Mouse (Mus musculus) mature B cell (primary cell): ENCODE results near the gene Cldn16.
"Not testable (repeated sequence)": the region's sequence is repeated elsewhere in the genome, so short reads cannot be mapped to it uniquely, and the experiment has no call there.

ENCODE experiments used
- in situ Hi-C: fragments of 300-500 bp; cut with MboI; formaldehyde crosslinking; loops from 2 replicates; pipeline ENCODE4 v1.14.3; 2019

Cldn16 gene

DNA sequence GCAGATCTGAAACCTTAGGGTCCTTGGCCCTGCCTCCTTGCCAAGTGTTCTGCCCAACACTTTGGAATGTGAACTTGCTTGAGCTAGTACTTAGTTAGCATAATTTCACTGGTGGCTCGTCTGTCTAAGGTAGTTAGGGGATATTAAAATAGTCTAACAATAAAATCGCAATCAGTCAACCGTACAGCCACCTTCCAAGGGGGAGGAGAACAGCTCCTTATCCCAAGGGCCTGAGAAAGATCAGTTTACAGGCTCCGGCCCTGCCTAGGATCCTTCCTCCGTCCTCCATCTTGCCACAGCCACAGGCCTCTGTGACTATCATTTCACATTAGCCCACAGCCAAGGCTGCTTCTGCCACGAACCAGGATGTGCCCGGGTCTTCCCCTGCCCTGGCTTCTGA is at the start of gene Cldn16:
Gene Cldn16, plus strand, starts transcription at position 301 of the 400 bp plus-strand sequence.
- in situ Hi-C loops, result no loop called here

DNA sequence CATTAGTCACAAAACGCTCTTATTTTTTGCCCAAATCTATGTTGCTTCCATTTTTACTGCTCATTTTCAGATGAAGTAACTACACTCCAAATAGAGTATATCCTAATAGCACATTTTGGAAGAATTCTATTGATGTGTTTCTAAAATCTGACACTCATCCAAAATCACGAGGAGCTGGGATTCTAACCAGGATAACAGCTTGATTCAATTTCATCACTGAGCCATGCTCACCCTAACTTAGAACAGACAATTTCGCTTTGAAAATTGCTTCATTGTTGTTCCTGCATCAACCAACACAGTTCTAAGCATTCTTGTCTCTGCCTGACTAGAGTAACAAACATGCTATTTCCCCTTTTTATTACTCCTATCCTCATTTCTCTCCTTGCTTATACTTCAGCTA is 44.3 kb upstream of the Cldn16 start:
- in situ Hi-C loops, result no loop called here

DNA sequence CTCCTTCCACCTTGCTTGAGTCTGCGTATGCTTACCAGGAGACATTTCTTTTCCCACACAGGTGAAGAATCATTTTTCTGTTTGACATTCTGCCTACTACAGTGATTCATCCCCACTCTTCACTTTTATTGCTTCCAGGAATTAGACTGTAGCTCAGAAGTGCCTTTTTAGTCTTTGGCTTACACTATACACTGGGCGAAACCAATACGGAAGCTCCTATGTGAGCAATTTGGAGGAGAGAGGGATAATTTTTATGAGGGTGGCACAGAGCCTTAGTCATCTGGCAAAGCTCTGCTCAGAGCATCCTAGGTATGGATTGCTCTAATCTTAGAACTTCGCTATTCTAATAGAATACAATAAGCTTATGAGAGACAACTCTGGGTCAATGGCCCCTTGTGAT is 40.9 kb upstream of the Cldn16 start:
- in situ Hi-C loops, result no loop called here

DNA sequence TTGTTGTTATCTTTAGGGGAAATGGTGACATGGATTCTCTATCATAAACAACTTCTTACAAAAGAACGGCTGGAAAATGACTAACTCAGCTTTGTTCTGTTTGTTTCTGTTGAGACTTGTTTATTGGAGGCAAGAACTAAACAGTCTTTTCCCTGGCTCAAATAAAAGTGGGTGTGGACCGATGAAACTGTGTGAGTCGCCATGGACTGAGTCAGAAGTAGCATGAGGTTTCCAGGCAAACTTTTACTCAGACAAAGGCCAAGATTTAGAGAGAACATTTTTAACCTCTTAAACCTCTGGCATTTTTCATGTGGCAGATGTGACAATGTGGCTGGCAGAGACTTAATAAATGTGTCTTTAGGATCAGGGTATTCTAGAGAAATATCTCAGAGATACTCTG is 32.7 kb upstream of the Cldn16 start:
- in situ Hi-C loops, result no loop called here

DNA sequence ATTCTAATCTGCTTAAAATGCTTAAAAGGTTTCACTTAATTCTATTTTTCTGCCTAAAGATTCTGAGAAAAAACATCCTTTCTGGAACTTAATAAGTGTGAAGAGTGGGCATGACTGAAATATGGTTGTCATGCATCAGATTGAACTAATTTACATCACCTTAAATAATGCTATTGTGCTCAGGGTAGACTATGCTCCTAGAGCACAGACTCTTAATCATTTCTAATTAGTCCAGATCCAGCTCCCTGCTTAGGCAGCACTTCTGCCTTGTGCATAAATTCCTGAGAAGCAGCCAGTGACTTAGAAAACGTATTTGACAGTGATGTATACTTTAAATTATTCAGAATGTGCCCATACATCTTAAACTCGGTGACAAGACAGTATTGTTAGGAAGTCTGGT is 29.4 kb upstream of the Cldn16 start:
- in situ Hi-C loops, result no loop called here

DNA sequence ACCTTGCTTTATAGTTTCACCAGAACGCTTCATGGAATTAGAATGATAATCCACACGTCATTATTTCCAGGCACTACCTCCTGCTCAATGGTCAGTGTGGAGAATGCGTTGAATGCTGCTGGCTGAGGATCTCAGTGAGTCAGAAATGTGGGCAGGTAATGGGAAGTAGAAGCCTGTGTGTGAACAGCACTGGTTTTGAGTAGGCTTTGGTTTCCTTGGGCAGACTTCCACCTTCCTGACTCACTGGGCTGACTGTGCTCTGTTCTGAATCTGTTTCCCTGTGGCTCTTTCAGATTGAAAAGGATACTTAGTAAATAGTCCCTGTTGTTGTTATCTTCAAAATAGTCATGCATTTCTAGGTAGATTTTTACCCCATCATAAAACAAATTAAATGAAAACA is 22.9 kb upstream of the Cldn16 start:
- in situ Hi-C loops, result no loop called here

DNA sequence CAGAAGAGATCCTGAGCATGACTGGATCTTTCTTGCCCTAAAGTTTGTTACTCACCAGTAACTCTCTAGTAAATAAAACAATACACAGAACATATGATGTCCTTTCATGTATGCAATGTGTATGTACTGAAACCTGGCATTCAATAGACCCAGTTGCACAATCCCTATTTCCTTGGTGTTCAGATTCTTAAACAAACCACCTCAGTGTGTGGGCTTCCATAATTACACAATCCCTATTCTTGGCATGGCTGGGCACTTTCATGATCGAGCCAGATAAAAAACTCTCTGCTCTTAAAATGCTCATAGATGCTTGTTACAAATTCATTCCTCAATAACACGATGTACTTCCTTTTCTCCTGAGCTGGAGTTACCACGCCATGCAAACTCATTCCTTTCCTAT is 21.8 kb upstream of the Cldn16 start:
- in situ Hi-C loops, result no loop called here

DNA sequence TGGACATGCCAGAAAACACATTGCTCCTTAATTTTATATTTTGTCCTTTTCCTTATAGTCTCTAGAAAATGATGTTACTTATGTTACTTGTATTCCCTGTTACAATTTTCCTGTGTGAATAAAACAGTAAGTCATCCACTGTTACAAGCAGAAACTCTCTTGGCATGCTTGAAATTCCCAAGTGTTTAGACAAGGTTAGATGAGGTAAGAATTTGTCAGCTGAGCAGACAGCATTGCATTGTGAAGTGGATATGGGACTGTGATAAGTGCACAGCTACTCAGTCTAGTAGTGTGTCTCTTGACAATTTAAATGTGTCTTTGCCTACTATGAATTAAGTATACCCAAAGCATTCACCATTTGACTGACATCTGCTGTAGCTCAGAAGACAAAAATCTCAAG is 18.1 kb upstream of the Cldn16 start:
- in situ Hi-C loops, result no loop called here

DNA sequence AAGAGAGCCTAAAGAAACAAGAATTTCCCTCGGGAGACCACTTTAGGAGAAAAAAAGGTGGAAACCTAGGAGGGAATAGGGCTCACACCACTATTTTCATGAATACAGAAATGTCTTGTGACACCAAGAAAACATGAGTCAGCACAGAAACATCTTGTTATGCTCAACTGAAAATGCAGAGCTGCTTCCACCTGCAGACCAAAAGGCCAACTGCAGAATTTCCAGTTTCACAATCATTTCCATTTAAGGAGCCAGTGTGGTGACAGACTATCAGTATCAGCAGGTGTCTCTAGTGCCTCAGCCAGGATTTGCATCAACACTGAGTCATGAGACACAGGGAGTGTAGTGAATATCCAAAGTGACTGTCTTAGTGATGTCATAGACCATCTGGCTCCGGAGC is 15.3 kb upstream of the Cldn16 start:
- in situ Hi-C loops, result no loop called here

DNA sequence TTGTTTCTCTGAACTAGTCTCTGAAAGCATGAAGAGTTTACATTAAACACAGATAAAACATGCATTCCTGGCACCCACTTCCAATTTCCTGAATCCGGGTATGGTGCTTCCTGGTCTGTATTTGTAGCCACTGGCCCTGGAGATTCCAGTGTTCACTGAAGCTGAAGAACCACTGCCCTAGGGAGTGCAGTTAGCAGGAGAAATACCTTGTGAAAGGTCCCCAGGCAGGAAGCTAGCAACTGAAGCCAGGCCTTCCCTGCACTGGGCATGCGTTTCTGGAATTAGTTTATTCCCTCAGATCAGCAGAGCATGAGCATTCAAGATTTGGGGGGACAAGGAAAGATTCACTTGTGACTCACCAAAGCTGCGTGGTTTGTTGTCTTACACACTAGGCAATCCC is 8.8 kb upstream of the Cldn16 start:
- in situ Hi-C loops, result no loop called here

DNA sequence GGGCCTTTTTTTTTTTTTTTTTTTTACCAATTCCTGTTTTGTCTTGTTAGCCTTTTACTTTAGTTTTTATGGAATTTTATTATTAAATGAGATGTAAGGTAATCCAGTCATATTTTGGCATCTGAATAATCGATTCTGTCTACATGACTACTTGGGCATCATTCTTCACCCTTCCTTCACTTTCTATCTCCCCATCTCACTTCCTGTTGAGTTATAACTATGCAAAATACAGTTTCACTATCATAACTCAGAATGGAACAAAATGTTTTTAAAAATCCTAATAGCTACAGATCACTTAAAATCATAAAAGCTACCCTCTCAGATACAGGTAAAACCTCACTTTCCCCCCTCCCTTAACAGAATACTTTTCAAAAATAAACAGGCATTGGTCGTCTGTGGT is 6.8 kb upstream of the Cldn16 start:
- in situ Hi-C loops, result no loop called here

DNA sequence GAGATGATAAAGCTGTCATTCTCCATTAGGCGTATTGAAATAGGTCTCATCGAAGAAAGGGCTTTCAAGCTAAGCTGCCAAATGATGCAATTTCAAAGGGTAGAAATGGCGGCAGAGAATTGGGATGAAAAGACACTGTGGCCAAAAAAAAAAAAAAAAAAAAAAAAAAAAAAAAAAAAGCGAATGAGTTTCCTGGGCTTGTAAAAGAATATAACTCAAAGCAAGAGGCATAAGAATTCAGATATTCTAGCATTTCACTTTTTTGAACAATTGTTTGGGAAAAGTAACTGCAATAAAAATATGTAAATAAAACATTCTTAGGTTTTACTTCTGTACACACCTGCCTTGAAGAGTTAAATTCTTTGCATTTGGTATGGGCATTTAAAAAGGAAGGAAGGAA is 3.6 kb downstream of the Cldn16 start:
- in situ Hi-C loops, result no loop called here

DNA sequence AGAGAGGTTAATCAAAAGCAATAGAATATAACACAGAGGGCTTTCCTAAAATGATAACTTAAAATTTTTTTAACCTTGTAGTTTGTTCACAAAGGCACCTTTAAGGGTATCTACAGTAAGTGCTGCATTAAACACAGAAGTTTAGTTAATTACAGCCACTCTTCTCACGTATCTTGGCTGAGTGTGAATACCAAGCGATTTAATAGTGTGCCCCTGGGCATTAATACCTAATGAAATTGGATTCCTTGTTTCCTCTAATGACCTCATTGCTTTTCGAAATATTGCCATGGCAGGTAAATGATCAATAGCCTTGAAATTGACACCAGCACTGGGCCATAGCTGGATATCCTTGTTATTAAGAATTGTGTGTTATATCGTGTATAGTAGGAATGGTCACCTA is 8.3 kb downstream of the Cldn16 start:
- in situ Hi-C loops, result no loop called here

DNA sequence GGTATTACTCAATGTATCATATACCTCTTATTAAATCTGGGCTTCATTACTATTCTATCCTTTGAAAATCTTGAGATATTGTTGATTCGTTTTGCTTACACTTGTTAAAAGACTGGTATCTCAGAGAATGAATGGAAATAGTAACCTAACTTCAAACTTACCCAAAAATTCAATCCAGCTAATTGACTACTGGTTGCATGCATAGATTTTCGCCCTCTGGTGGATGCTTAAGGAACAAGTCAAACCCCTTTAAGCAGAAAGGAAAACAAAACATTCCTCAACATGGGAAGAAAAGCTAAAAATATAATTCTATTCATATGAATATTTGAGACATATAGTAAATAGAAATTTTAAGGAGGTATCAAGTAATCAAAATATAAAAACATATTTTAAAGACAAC is 32.8 kb downstream of the Cldn16 start:
- in situ Hi-C loops, result no loop called here

DNA sequence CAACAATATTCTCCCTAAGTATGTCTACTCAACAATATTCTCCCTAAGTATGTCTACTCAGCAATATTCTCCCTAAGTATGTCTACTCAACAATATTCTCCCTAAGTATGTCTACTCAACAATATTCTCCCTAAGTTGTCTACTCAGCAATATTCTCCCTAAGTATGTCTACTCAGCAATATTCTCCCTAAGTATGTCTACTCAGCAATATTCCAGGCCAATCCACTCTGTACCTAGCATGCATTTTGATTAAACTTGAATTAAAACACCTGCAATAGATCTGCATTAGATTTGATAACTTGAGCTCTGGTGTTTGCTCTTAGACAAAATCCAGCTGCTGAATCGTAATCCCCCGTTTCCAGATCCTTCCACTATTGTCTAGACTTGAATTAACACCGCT is 36.8 kb downstream of the Cldn16 start:
- in situ Hi-C loops, result not testable (repeated sequence)

DNA sequence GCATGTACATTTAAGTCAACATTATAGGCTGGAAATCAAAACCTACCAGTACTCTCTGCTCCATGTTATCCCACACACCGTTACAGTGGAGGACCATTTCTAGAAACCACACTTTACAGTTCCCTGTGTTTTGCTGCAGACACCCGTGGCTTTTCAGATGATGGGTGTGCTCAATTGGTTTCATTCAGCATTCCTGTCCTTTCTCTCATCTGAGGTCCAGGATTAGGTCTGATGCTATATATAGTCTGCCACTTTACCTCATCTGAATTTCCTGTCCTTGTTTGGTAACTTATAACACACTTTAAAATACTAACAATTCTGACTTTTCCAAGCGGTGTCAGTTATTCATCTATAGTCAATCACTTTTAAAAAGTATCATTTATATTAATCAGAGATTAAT is 37.8 kb downstream of the Cldn16 start:
- in situ Hi-C loops, result no loop called here

DNA sequence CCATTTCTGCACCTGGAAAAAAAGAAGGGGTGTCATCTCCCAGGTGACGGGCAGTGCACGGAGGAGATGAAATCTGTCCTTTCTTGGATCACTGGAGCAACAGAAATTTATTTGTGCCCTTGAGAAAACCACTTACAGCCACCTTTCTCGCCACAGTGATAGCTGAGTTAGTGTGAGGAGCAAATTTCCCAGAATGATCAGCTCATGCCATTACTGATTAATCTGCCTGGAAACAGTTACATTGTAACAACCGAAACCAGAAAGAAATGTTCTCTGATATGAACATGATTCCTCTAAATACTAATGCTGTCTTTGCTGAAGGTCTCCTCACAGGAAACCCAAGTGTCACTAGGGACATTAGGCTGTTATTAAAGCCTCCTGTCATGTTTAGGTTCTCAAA is 42.0 kb downstream of the Cldn16 start:
- in situ Hi-C loops, result no loop called here

DNA sequence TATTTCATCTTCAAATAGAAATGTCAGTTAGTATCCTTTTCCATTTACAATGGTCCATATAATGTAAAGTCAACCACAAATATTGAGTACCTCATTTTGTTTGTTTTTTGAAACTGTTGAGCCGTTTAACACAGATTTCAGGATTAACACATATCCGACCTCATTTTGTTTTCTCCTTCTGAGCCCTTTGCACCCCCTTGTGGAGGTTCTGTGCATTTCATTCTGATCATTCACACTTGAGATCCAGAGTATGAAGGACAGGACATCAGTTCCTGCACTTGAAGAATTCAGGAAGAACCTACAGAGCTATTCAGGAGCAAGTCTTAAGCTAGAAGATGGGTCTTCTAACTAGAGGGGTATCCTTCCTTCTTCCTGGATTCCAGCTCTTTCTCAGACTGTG is 56.7 kb downstream of the Cldn16 start:
- in situ Hi-C loops, result no loop called here

DNA sequence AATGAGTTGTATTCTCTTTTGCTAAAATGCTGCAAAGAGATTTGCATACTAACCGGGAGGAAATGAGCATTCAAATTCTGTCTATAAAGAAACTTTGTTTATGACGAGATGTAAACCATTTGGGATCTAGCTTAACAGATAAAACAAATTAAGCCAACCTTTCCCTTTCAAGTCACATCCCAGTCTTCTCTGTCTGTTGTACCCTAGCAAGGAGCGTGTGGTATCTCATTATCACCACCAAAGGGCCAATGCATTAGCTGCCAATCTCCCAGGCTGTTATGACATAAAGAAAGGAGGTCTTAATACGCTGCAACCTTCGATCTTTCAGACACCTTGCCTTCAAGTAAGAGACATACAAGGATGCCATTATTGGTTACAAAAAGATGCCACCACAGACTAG is 62.9 kb downstream of the Cldn16 start:
- in situ Hi-C loops, result no loop called here

DNA sequence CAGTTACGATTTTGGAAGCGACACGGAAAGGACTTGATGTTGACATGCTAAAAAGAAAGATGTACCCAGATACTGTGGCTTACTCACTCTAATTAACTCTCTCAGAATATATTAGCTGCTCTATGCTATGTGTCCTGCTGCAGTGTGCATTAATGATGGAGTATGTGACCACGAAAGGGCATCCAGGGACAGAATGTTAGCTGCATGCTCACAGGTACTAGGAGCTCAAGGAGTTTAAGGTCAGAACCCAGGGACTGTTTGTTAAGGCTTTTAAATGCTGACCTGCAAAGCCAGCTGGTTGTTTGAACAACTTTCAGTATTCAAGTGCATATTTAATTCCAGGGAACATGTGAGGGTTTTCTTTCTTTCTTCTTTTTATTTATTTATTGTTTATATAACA is 63.7 kb downstream of the Cldn16 start, which contains the start of gene Tmem207:
Gene Tmem207, minus strand, starts transcription at position 101 of the 400 bp plus-strand sequence.
- in situ Hi-C loops, result no loop called here

DNA sequence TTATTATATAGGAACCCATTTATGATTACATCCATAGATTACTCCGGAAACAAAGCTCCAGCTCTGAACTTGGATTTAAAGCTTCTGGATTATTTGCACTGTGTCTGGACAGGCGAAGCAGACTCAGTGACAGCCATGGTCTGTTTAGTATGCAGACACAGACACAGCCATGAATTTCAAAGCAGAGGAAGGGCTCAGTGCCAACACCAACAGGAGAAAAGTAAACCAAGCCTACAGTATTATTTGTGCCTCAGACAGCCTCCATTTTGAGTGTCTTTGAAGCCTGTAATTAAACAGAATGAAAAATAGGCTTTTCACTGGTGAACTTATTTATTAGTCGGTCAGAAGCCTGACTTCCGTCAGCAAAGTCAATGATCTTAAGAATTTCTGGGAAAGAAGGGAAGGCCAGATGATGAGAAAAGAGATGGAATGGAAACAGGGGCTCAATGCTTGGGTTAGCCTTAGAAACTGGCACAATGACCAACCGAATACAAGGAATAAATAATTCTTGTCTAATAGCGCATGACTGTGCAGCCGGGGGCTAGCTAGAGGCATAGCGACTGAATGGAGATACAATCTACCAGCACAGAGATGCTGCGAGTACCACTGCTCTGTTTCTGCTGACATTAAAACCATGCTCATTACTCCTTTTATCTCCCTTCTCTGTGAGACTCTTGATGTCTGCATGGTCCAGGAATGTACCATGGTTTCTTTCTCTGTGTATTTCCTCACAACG is 65.2 kb downstream of the Cldn16 start:
- in situ Hi-C loops, result no loop called here

DNA sequence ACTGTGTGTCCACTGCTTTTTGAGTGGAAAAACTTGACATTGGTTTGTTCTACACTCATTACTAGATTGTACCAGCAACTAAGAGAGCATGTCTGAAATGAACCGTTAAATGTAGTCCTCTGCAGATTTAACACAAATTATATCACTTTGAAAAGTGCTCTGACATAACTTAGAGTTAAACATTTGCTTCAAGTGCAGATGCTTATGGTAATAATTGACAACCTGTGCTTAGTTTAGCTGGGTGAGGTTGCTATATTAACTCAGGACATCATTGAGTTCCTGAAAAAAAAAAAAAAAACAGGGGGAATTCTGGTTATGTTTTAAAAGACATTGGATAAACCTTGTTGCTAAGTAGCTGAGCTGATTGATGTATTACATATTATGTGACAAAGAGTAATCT is 67.5 kb downstream of the Cldn16 start:
- in situ Hi-C loops, result no loop called here

DNA sequence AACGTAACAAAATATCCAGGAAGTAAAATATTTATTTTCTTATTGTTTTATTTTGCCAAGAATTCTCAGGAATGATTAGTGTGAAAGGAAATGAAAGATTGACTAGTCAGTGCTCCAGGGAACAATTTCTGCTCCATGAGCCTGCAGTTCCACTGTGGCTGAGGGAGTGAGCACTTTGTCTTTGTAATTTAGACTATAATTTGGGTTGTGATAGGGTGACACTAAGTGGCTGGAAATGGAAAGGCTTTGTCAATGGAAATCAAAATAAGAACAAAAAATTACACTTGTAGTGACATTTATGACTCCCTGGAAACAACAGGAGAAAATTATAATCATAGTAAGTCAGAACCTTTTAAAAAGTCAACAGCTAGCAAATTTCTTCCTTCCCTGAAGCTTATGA is 69.4 kb downstream of the Cldn16 start:
- in situ Hi-C loops, result no loop called here
